Mouse (Mus musculus) heart, postnatal 0 days (tissue): Measurements from ENCODE around the gene 4933430I17Rik.

Experiments
- CTCF ChIP-seq: IDR thresholded peaks from 2 replicates; pipeline ENCODE4 v1.5.1; 2016; ENCODE audit warnings: antibody characterized with exemption, control low read depth, low read depth
- EP300 ChIP-seq: IDR thresholded peaks from 2 replicates; pipeline ENCODE4 v1.6.1; 2016; ENCODE audit warnings: antibody characterized with exemption, low read depth

- TF ChIP-seq CTCF, result no peak
- TF ChIP-seq EP300, result no peak
Measured at GRCm38 (mm10) chr4:62568359-62568758, 43.2 kb downstream of the 4933430I17Rik start.
